Mouse (Mus musculus) thymus, adult 2 months (tissue): Measurements from ENCODE around the gene E030030I06Rik. TPM values are rescaled to one million over a fixed set of nuclear protein-coding genes. Genes with fewer than 3 reads are reported as not detected.
"Not testable (repeated sequence)": the region's sequence is repeated elsewhere in the genome, so short reads cannot be mapped to it uniquely, and the experiment has no call there.

Experiments
- DNase-seq: peaks from one replicate; pipeline ENCODE4 v3.0.0; 2021
- H3K27ac ChIP-seq: fragments of 200-500 bp; 2 replicates; pipeline ENCODE4 v1.5.1; 2012; ENCODE audit warnings: low read length, control low read depth; ENCODE audit not compliant: control insufficient read depth, insufficient read depth
- H3K27me3 ChIP-seq: fragments of 200-500 bp; 2 replicates; pipeline ENCODE4 v1.6.1; 2012; ENCODE audit warnings: mild to moderate bottlenecking, low read length, moderate library complexity, mixed read lengths; ENCODE audit not compliant: control insufficient read depth, insufficient read depth
- H3K36me3 ChIP-seq: fragments of 200-500 bp; 2 replicates; pipeline ENCODE4 v1.6.1; 2012; ENCODE audit warnings: mild to moderate bottlenecking, low read length, moderate library complexity; ENCODE audit not compliant: control insufficient read depth, insufficient read depth
- H3K4me1 ChIP-seq: fragments of 200-500 bp; replicated peaks from 2 replicates; pipeline ENCODE4 v1.6.1; 2012; ENCODE audit warnings: low read length; ENCODE audit not compliant: control insufficient read depth, insufficient read depth
- H3K4me3 ChIP-seq: fragments of 200-500 bp; 2 replicates; pipeline ENCODE4 v1.5.1; 2012; ENCODE audit warnings: mild to moderate bottlenecking, low read length, control low read depth, moderate library complexity; ENCODE audit not compliant: control insufficient read depth, insufficient read depth
- CTCF ChIP-seq: fragments of 200-500 bp; IDR thresholded peaks from 2 replicates; pipeline ENCODE4 v1.5.1; 2012; ENCODE audit warnings: mild to moderate bottlenecking, control low read depth, low read length, moderate library complexity, borderline replicate concordance; ENCODE audit not compliant: control insufficient read depth, poor library complexity, insufficient read depth; ENCODE audit errors: extremely low read depth
- POLR2A ChIP-seq: fragments of 200-500 bp; IDR thresholded peaks from 2 replicates; pipeline ENCODE4 v1.6.1; 2012; ENCODE audit warnings: mild to moderate bottlenecking, low read length, control low read depth, moderate library complexity; ENCODE audit not compliant: control insufficient read depth, poor library complexity, insufficient read depth; ENCODE audit errors: extremely low read depth
- WGBS: fragments of 180-500 bp; shearing (Covaris S2); methylation state at CpG from one replicate; pipeline ENCODE4 v1.1.7; 2018; 5-methylcytosine and 5-hydroxymethylcytosine counted together
- polyA plus RNA-seq: library from polyadenylated mRNA; depleted of rRNA; stranded (reverse); fragments of >200 nt; gene quantifications from 2 replicates; pipeline ENCODE4 v1.2.3, GENCODE M21; 2012; rRNA removed

E030030I06Rik gene
- polyA plus RNA-seq, 1 experiment: 4.5 TPM

GRCm38 (mm10) chr10:22140665-22141280 lies 8.3 kb downstream of the E030030I06Rik start:
- peak; percentile 44; the same call in 1 of the 2 replicates for TF ChIP-seq CTCF
- TF ChIP-seq POLR2A: no peak
- Histone ChIP-seq H3K27ac (no peak overlapping the region), H3K4me1 (0 out of 2 replicates have a peak, but pooled peaks cover 2% of the 10 kb centered on the region), H3K27me3 (no peaks in the 10 kb centered on the region; the same call in 1 of the 2 replicates), H3K4me3 (no peak overlapping the region), H3K36me3 (no peaks in the 10 kb centered on the region)
- WGBS: 5% methylated on average over 19 of the region's 19 CpGs
- peak; percentile 47 for DNase-seq

GRCm38 (mm10) chr10:22074531-22074930 lies 74.5 kb downstream of the E030030I06Rik start:
- 67% methylated on average over 2 of the region's 2 CpGs for WGBS

GRCm38 (mm10) chr10:22072739-22073138 lies 76.3 kb downstream of the E030030I06Rik start:
- no peak for TF ChIP-seq POLR2A
- TF ChIP-seq CTCF: no peak
- H3K27me3 ChIP-seq: no peaks in the 10 kb centered on the region
- peak; percentile 25 for DNase-seq
- no peak overlapping the region for H3K27ac ChIP-seq
- H3K4me3 ChIP-seq: no peak overlapping the region
- WGBS: 85% methylated on average over 2 of the region's 2 CpGs
- no peaks in the 10 kb centered on the region for H3K36me3 ChIP-seq
- H3K4me1 ChIP-seq: no peaks in the 10 kb centered on the region

More at GRCm38 (mm10) chr10:22074531-22074930, 74.5 kb downstream of the E030030I06Rik start:
- no peak for TF ChIP-seq CTCF
- Histone ChIP-seq H3K36me3 (no peaks in the 10 kb centered on the region), H3K4me1 (no peaks in the 10 kb centered on the region), H3K4me3 (no peak overlapping the region), H3K27me3 (no peaks in the 10 kb centered on the region), H3K27ac (no peak overlapping the region)
- no peak for DNase-seq

GRCm38 (mm10) chr10:22070576-22070975 lies 78.5 kb downstream of the E030030I06Rik start:
- H3K4me3 ChIP-seq: no peak overlapping the region
- WGBS: 32% methylated on average over 4 of the region's 4 CpGs
- DNase-seq: no peak
- TF ChIP-seq POLR2A (no peak), CTCF (no peak)
- no peak overlapping the region for H3K27ac ChIP-seq
- no peaks in the 10 kb centered on the region for H3K27me3 ChIP-seq
- H3K36me3 ChIP-seq: no peaks in the 10 kb centered on the region
- no peaks in the 10 kb centered on the region for H3K4me1 ChIP-seq

GRCm38 (mm10) chr10:22070168-22070567 lies 78.9 kb downstream of the E030030I06Rik start:
- no peaks in the 10 kb centered on the region for H3K36me3 ChIP-seq
- H3K27ac ChIP-seq: no peak overlapping the region
- 84% methylated on average over 2 of the region's 2 CpGs for WGBS
- no peak for DNase-seq
- H3K4me1 ChIP-seq: no peaks in the 10 kb centered on the region
- H3K4me3 ChIP-seq: no peak overlapping the region
- TF ChIP-seq CTCF: no peak
- TF ChIP-seq POLR2A: no peak
- no peaks in the 10 kb centered on the region for H3K27me3 ChIP-seq

- not testable (repeated sequence) for H3K4me1 ChIP-seq, H3K36me3 ChIP-seq, H3K27ac ChIP-seq, DNase-seq, H3K27me3 ChIP-seq, H3K4me3 ChIP-seq
- WGBS: 94% methylated on average over 7 of the region's 7 CpGs
Measured at GRCm38 (mm10) chr10:22067979-22068378, 81.1 kb downstream of the E030030I06Rik start, which contains the start of gene 4930444G20Rik. Gene 4930444G20Rik, minus strand, starts transcription at chr10:22068079.

Other genes starting within 250 kb of the E030030I06Rik start
- not detected in 2 replicates for gene 4930444G20Rik, start 81.2 kb downstream of the E030030I06Rik start, polyA plus RNA-seq
- gene Raet1e, start 9.3 kb upstream of the E030030I06Rik start, polyA plus RNA-seq: 0.33 and 0.38 TPM in 2 replicates
- not detected in 2 replicates for gene H60b, start 9.3 kb upstream of the E030030I06Rik start, polyA plus RNA-seq
- gene Raet1d, start 211.3 kb upstream of the E030030I06Rik start, polyA plus RNA-seq: 0.09 TPM in 1 of 2 replicates, not detected in the other